8 mouse cellular contexts compared by ENCODE assay signal in the genomic region with DNA sequence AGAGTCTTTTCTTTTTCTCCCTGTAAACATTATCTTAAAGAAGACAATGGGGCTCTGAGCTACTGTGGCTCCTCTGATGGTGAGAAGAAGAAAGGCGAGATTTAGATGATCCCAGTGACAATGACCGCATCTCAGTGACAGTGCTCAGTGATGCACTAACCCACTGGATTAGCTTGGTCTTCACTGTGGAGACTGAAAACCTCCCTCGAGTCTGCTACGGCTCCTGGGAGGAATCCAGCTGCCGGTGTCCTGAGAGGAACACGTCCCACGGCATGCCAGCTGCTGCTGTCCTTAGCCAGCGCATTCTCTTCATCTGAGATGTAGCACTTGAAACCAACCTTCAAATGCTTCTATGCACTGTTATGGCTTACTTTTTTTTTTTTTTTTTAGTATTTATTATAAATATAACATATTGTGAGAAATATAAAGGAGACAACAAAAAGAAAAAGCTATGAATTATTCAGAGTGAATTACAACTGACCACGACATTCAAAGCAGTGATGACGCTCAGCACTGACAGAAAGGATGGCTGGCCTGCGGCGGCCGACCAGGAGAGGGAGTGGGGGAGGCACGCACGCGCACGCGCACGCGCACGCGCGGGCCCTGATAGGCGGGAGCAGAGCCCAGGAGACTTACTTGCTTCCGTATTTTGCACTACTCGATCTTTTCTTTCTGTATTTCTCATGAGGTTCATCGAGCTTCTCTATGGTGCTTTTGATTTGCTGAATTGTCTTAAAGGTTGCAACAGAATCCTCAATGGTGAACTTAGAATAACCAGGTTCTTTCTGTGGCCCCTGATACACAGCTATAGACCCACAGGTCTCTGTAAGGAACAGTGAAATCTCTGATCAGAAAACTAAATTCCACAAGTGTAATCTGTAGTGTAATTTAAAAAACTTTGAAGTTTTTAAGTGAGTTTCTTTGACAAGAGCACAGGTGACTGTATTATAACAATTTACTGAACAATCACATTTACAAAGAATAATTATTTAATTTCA. TPM values are rescaled to one million over a fixed set of nuclear protein-coding genes. Genes with fewer than 3 reads are reported as not detected.
DNase-seq lines count a peak whose midpoint lies in the region; ATAC-seq and TF ChIP-seq lines count a peak whose summit lies in the region.

No protein-coding gene starts in this region.

- peak overlapping the region; percentile 77 for H3K9ac ChIP-seq in ES-Bruce4 (ENCODE audit: low read depth, poor library complexity, severe bottlenecking)
- peak overlapping the region; percentile 62; the same call in 1 of the 2 replicates for H3K9ac ChIP-seq in heart, embryonic 14.5 days (ENCODE audit: low read length)
- 0 out of 2 replicates have a peak overlapping the region, but pooled peaks have one; percentile 18 for H3K9ac ChIP-seq in lung, embryonic 15.5 days
- peak overlapping the region; percentile 48; the same call in 1 of the 2 replicates for H3K9ac ChIP-seq in neural tube, embryonic 13.5 days

- TF ChIP-seq CTCF in ES-Bruce4 (IDR thresholded peaks at IDR 0.05; ENCODE audit: low read depth, low read length), result peak; percentile 23
- TF ChIP-seq CTCF in embryonic fibroblast, embryonic 13.5 days (IDR thresholded peaks at IDR 0.05; ENCODE audit: borderline replicate concordance, insufficient read depth, low read length), result peak; percentile 24; the same call in 1 of the 2 replicates

- H3K4me1 ChIP-seq in ES-Bruce4 (ENCODE audit: control insufficient read depth, insufficient read depth, low read length), result no peaks in the 10 kb centered on the region
- no peaks in the 10 kb centered on the region for H3K4me1 ChIP-seq in brown adipose tissue, adult 24 weeks (ENCODE audit: control insufficient read depth, insufficient read depth, insufficient read length, low read length)
- H3K4me1 ChIP-seq in embryonic fibroblast, embryonic 13.5 days (ENCODE audit: control insufficient read depth, insufficient read depth, low read length), result no peaks in the 10 kb centered on the region
- H3K4me1 ChIP-seq in heart, embryonic 14.5 days (ENCODE audit: control insufficient read depth in 2 of 2, insufficient read depth in 2 of 2, low read length in 2 of 2), result peaks cover under 1 to 2% of the 10 kb centered on the region in 2 experiments; a peak in 1 of 4 replicates
- peaks cover 5% of the 10 kb centered on the region; the same call in 1 of the 2 replicates for H3K4me1 ChIP-seq in lung, embryonic 15.5 days
- H3K4me1 ChIP-seq in neural tube, embryonic 13.5 days (replicated peaks), result peaks cover 5% of the 10 kb centered on the region; the same call in 1 of the 2 replicates

- peak; percentile 32 to 61 for DNase-seq in kidney, postnatal 25 days
- DNase-seq in thymus, postnatal 14 days, result peak; percentile 55

- no peaks in the 10 kb centered on the region for H3K27me3 ChIP-seq in ES-Bruce4 (ENCODE audit: control insufficient read depth, insufficient read depth, low read length, poor library complexity, severe bottlenecking)
- no peaks in the 10 kb centered on the region for H3K27me3 ChIP-seq in heart, embryonic 14.5 days (ENCODE audit: control insufficient read depth, insufficient read depth, low read length)
- no peaks in the 10 kb centered on the region for H3K27me3 ChIP-seq in lung, embryonic 15.5 days
- no peaks in the 10 kb centered on the region for H3K27me3 ChIP-seq in neural tube, embryonic 13.5 days

- WGBS in heart, embryonic 14.5 days, result 30% methylated on average over 27 of the region's 27 CpGs
- 26% methylated on average over 27 of the region's 27 CpGs for WGBS in lung, embryonic 15.5 days
- WGBS in neural tube, embryonic 13.5 days, result 33% methylated on average over 27 of the region's 27 CpGs

- H3K4me2 ChIP-seq in heart, embryonic 14.5 days (ENCODE audit: low read length), result peak overlapping the region; percentile 61
- peak overlapping the region; percentile 39 for H3K4me2 ChIP-seq in lung, embryonic 15.5 days
- H3K4me2 ChIP-seq in neural tube, embryonic 13.5 days, result peak overlapping the region; percentile 51

- ATAC-seq in heart, embryonic 14.5 days (ENCODE audit: insufficient number of reproducible peaks, insufficient read depth, low FRiP score, low read depth), result no peak
- ATAC-seq in lung, embryonic 15.5 days (ENCODE audit: borderline replicate concordance, extremely low read depth, low FRiP score, low TSS enrichment), result peak; percentile 75; the same call in 1 of the 2 replicates
- ATAC-seq in neural tube, embryonic 13.5 days (ENCODE audit: low read depth), result peak; percentile 86

- H3K27ac ChIP-seq in ES-Bruce4 (ENCODE audit: insufficient read depth, low read length), result no peak overlapping the region
- no peak overlapping the region for H3K27ac ChIP-seq in brown adipose tissue, adult 24 weeks (replicated peaks; ENCODE audit: low read depth, low read length)
- H3K27ac ChIP-seq in embryonic fibroblast, embryonic 13.5 days (ENCODE audit: insufficient read depth, low read length), result no peak overlapping the region
- H3K27ac ChIP-seq in heart, embryonic 14.5 days (replicated peaks in 1 of 2; ENCODE audit: control insufficient read depth in 1 of 2, insufficient read depth in 1 of 2, low read depth in 2 of 2, low read length in 2 of 2), result 0 out of 4 replicates have a peak overlapping the region, but pooled peaks of 1 of the 2 experiments have one; percentile 19
- H3K27ac ChIP-seq in lung, embryonic 15.5 days, result no peak overlapping the region
- peak overlapping the region; percentile 72 for H3K27ac ChIP-seq in neural tube, embryonic 13.5 days (replicated peaks)

- no peak for TF ChIP-seq EP300 in ES-Bruce4 (IDR thresholded peaks at IDR 0.05; ENCODE audit: insufficient read depth, low read depth, low read length)

- no peak overlapping the region for H3K4me3 ChIP-seq in ES-Bruce4 (ENCODE audit: low read depth, low read length)
- H3K4me3 ChIP-seq in brown adipose tissue, adult 24 weeks (ENCODE audit: insufficient read depth, low read depth, low read length), result peak overlapping the region; percentile 38
- H3K4me3 ChIP-seq in embryonic fibroblast, embryonic 13.5 days (ENCODE audit: insufficient read depth, low read length), result no peak overlapping the region
- peak overlapping the region; percentile 20 to 34; a peak in 3 of 4 replicates for H3K4me3 ChIP-seq in heart, embryonic 14.5 days (ENCODE audit: control insufficient read depth in 1 of 2, insufficient read depth in 1 of 2, low read depth in 1 of 2, low read length in 2 of 2)
- H3K4me3 ChIP-seq in lung, embryonic 15.5 days, result 0 out of 2 replicates have a peak overlapping the region, but pooled peaks have one; percentile 17
- H3K4me3 ChIP-seq in neural tube, embryonic 13.5 days, result peak overlapping the region; percentile 27

- H3K36me3 ChIP-seq in ES-Bruce4 (ENCODE audit: control insufficient read depth, insufficient read depth, low read length, poor library complexity, severe bottlenecking), result no peaks in the 10 kb centered on the region
- peaks cover 51% of the 10 kb centered on the region for H3K36me3 ChIP-seq in heart, embryonic 14.5 days (ENCODE audit: control insufficient read depth, insufficient read depth, low read length)
- H3K36me3 ChIP-seq in lung, embryonic 15.5 days, result peaks cover 23% of the 10 kb centered on the region
- peaks cover 39% of the 10 kb centered on the region for H3K36me3 ChIP-seq in neural tube, embryonic 13.5 days

- H3K9me3 ChIP-seq in ES-Bruce4 (replicated peaks; ENCODE audit: control insufficient read depth, insufficient read depth, low read length, poor library complexity, severe bottlenecking), result no peaks in the 10 kb centered on the region
- no peaks in the 10 kb centered on the region for H3K9me3 ChIP-seq in heart, embryonic 14.5 days (ENCODE audit: control insufficient read depth, low read length)
- H3K9me3 ChIP-seq in lung, embryonic 15.5 days, result no peaks in the 10 kb centered on the region
- no peaks in the 10 kb centered on the region for H3K9me3 ChIP-seq in neural tube, embryonic 13.5 days

- TF ChIP-seq POLR2A in ES-Bruce4 (IDR thresholded peaks at IDR 0.05; ENCODE audit: insufficient read depth, low read length), result no peak
- TF ChIP-seq POLR2A in embryonic fibroblast, embryonic 13.5 days (IDR thresholded peaks at IDR 0.05; ENCODE audit: low read depth, low read length), result no peak

RNA-seq across cellular contexts. Expression of a gene that starts 18.9 kb away (rescaled TPM):
- polyA plus RNA-seq in ES-Bruce4 (2011; ENCODE audit: insufficient read depth, insufficient read length, low read depth, missing spikeins), result not detected in 2 replicates
- polyA plus RNA-seq in brown adipose tissue, adult 24 weeks (2012; ENCODE audit: insufficient read depth, insufficient read length, missing spikeins), result not detected in 2 replicates
- not detected in 2 replicates for polyA plus RNA-seq in embryonic fibroblast, embryonic 13.5 days (2011; ENCODE audit: insufficient read length, low read depth, missing spikeins)
- not detected in 2 replicates for polyA plus RNA-seq in heart, embryonic 14.5 days (2014; fragmentation: Nextera tagmentation; extraction: Ambion mirVana)
- polyA plus RNA-seq in lung, embryonic 15.5 days (2015; fragmentation: Nextera tagmentation; extraction: Ambion mirVana), result 0.39 and 0.65 TPM in 2 replicates
- polyA plus RNA-seq in neural tube, embryonic 13.5 days (2015; fragmentation: Nextera tagmentation; extraction: Ambion mirVana), result 0.15 TPM in 1 of 2 replicates, not detected in the other

Comparison
In these comparisons a context has a peak if more than half of its experiments do, and no peak if none do; other contexts are left out.
1. H3K4me3 ChIP-seq: peak in brown adipose tissue, adult 24 weeks (single experiment), heart, embryonic 14.5 days (2 of 2), lung, embryonic 15.5 days (single experiment) and neural tube, embryonic 13.5 days (single experiment); none in ES-Bruce4 (single experiment) and embryonic fibroblast, embryonic 13.5 days (single experiment).
2. H3K9ac ChIP-seq: peak in every context shown above with its lines; median percentile 77 in ES-Bruce4; 62 in heart, embryonic 14.5 days; 48 in neural tube, embryonic 13.5 days; 18 in lung, embryonic 15.5 days.
3. Peak in every context shown above with its lines, with median percentiles within 50 percentile points of each other: H3K4me2 ChIP-seq.